ENCODE assay signal across 8 mouse cellular contexts in the genomic region with DNA sequence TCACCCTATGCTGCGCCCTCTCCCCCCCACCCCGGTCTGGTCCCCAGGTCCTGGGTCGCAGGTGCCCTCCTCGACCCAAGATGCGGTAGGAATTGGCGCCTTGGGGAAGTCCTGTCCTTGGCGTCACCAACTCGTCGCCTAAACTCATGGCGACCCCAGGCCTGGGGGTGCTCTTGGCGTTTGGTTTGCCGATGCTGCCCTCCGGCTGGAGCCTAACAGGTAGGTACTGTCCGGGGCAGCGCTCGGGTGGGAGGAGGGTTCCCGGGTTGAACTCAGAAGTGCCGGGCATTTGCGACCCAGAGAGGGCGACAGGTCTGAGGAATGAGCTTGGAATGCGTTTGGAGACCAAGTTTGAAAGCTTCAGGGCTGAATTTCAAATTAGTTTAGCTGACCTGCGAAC. TPM values are rescaled to one million over a fixed set of nuclear protein-coding genes. Genes with fewer than 3 reads are reported as not detected.
A peak's percentile ranks its signal among the peaks of the same experiment; 100 is the strongest.
DNase-seq lines count a peak whose midpoint lies in the region; ATAC-seq and TF ChIP-seq lines count a peak whose summit lies in the region.

No protein-coding gene starts in this region.

- H3K9ac ChIP-seq in heart, embryonic 16.5 days (ENCODE audit: low read length), result 0 out of 2 replicates have a peak overlapping the region, but pooled peaks have one; percentile 6
- H3K9ac ChIP-seq in hindbrain, embryonic 12.5 days, result no peak overlapping the region
- peak overlapping the region; percentile 50 for H3K9ac ChIP-seq in liver, embryonic 16.5 days (ENCODE audit: low read depth, low read length)

- 3% methylated on average over 22 of the region's 22 CpGs for WGBS in heart, embryonic 16.5 days
- WGBS in hindbrain, embryonic 12.5 days, result under 1% methylated on average over 22 of the region's 22 CpGs
- WGBS in liver, embryonic 16.5 days (ENCODE audit: insufficient replicate concordance), result 2% methylated on average over 22 of the region's 22 CpGs

- no peak for TF ChIP-seq POLR2A in bone marrow macrophage, adult 2 months (IDR thresholded peaks at IDR 0.05; ENCODE audit: borderline replicate concordance, low read depth, low read length)

- peaks cover 17% of the 10 kb centered on the region for H3K4me1 ChIP-seq in heart, embryonic 16.5 days (ENCODE audit: control insufficient read depth, insufficient read depth, low read length)
- peaks cover 7% of the 10 kb centered on the region for H3K4me1 ChIP-seq in bone marrow macrophage, adult 2 months (ENCODE audit: control insufficient read depth, insufficient read depth, low read length)
- H3K4me1 ChIP-seq in hindbrain, embryonic 12.5 days, result peaks cover 25% of the 10 kb centered on the region
- H3K4me1 ChIP-seq in liver, embryonic 16.5 days (ENCODE audit: control insufficient read depth, low read depth, low read length), result peaks cover 24% of the 10 kb centered on the region

- intact Hi-C loops in heart, postnatal 36 days (cut with DNase I), result loop anchor here (10.0 kb wide), 1 partner anchor 272 kb away; no protein-coding TSS in a partner anchor

- peak overlapping the region; percentile 57 for H3K4me2 ChIP-seq in heart, embryonic 16.5 days (ENCODE audit: low read depth, low read length)
- H3K4me2 ChIP-seq in hindbrain, embryonic 12.5 days (replicated peaks), result peak overlapping the region; percentile 36
- H3K4me2 ChIP-seq in liver, embryonic 16.5 days (ENCODE audit: low read depth, low read length), result peak overlapping the region; percentile 51

- no peak for ATAC-seq in heart, embryonic 16.5 days (replicated peaks; ENCODE audit: extremely low read depth, insufficient read depth, low FRiP score)
- ATAC-seq in hindbrain, embryonic 12.5 days (ENCODE audit: low FRiP score), result no peak
- no peak for ATAC-seq in liver, embryonic 16.5 days (ENCODE audit: low read depth)

- H3K27ac ChIP-seq in heart, embryonic 16.5 days (ENCODE audit: low read length), result no peak overlapping the region
- H3K27ac ChIP-seq in bone marrow macrophage, adult 2 months (ENCODE audit: insufficient read depth, low read depth, low read length), result no peak overlapping the region
- no peak overlapping the region for H3K27ac ChIP-seq in hindbrain, embryonic 12.5 days
- H3K27ac ChIP-seq in liver, embryonic 16.5 days (ENCODE audit: low read length), result peak overlapping the region; percentile 48; the same call in 1 of the 2 replicates

- H3K36me3 ChIP-seq in heart, embryonic 16.5 days (ENCODE audit: control insufficient read depth, insufficient read depth), result no peaks in the 10 kb centered on the region
- no peaks in the 10 kb centered on the region for H3K36me3 ChIP-seq in hindbrain, embryonic 12.5 days
- H3K36me3 ChIP-seq in liver, embryonic 16.5 days (ENCODE audit: control insufficient read depth, insufficient read depth), result no peaks in the 10 kb centered on the region

- H3K4me3 ChIP-seq in heart, embryonic 16.5 days (ENCODE audit: low read length), result peak overlapping the region; percentile 44
- H3K4me3 ChIP-seq in bone marrow macrophage, adult 2 months (ENCODE audit: insufficient read depth, low read length), result peak overlapping the region; percentile 25; the same call in 1 of the 2 replicates
- H3K4me3 ChIP-seq in hindbrain, embryonic 12.5 days, result peak overlapping the region; percentile 17
- H3K4me3 ChIP-seq in liver, embryonic 16.5 days (ENCODE audit: low read depth, low read length), result peak overlapping the region; percentile 57

- no peak for TF ChIP-seq CTCF in bone marrow macrophage, adult 2 months (IDR thresholded peaks at IDR 0.05; ENCODE audit: low read depth, low read length)

- H3K9me3 ChIP-seq in heart, embryonic 16.5 days (replicated peaks; ENCODE audit: control insufficient read depth, low read length), result no peaks in the 10 kb centered on the region
- no peaks in the 10 kb centered on the region for H3K9me3 ChIP-seq in hindbrain, embryonic 12.5 days (replicated peaks)
- no peaks in the 10 kb centered on the region for H3K9me3 ChIP-seq in liver, embryonic 16.5 days (replicated peaks; ENCODE audit: control insufficient read depth, low read length)

- no peak for DNase-seq in heart, postnatal 36 days
- DNase-seq in spleen, adult 18-20 months, result no peak
- DNase-seq in frontal cortex, postnatal 10 days (ENCODE audit: low spot score in 2 of 2), result no peak
- DNase-seq in spleen, postnatal 10 days (ENCODE audit: low spot score in 2 of 2), result no peak

- peaks cover 31% of the 10 kb centered on the region for H3K27me3 ChIP-seq in heart, embryonic 16.5 days (ENCODE audit: control insufficient read depth, insufficient read depth, low read length)
- peaks cover 50% of the 10 kb centered on the region for H3K27me3 ChIP-seq in hindbrain, embryonic 12.5 days
- peaks cover 45% of the 10 kb centered on the region for H3K27me3 ChIP-seq in liver, embryonic 16.5 days (ENCODE audit: control insufficient read depth, insufficient read depth, low read depth, low read length)

RNA-seq across cellular contexts. Expression of gene Slc25a23, which starts 2.9 kb away (rescaled TPM):
- polyA plus RNA-seq in heart, embryonic 16.5 days (2015; fragmentation: Nextera tagmentation; extraction: Ambion mirVana), result 14.7 and 17.0 TPM in 2 replicates
- total RNA-seq in heart, postnatal 36 days (2021), result 10 to 100 TPM; 58.1 to 69.8 TPM
- 15.9 and 19.0 TPM in 2 replicates for polyA plus RNA-seq in bone marrow macrophage, adult 2 months (2012; ENCODE audit: insufficient read depth, insufficient read length, missing spikeins)
- polyA plus RNA-seq in hindbrain, embryonic 12.5 days (2016; fragmentation: Nextera tagmentation; extraction: Ambion mirVana), result 18.7 and 22.5 TPM in 2 replicates
- 4.4 and 7.0 TPM in 2 replicates for polyA plus RNA-seq in liver, embryonic 16.5 days (2015; fragmentation: Nextera tagmentation; extraction: Ambion mirVana)

RNA-seq across cellular contexts. Expression of gene Crb3, which starts 3.6 kb away (rescaled TPM):
- 1.1 and 4.8 TPM in 2 replicates for polyA plus RNA-seq in heart, embryonic 16.5 days (2015; fragmentation: Nextera tagmentation; extraction: Ambion mirVana)
- under 1 TPM in 1 of 2 experiments, not detected in 1; 0.35 TPM for total RNA-seq in heart, postnatal 36 days (2021)
- polyA plus RNA-seq in bone marrow macrophage, adult 2 months (2012; ENCODE audit: insufficient read depth, insufficient read length, missing spikeins), result not detected in 2 replicates
- 2.7 and 3.8 TPM in 2 replicates for polyA plus RNA-seq in hindbrain, embryonic 12.5 days (2016; fragmentation: Nextera tagmentation; extraction: Ambion mirVana)
- polyA plus RNA-seq in liver, embryonic 16.5 days (2015; fragmentation: Nextera tagmentation; extraction: Ambion mirVana), result 12.1 and 13.1 TPM in 2 replicates

RNA-seq across cellular contexts. Expression of gene Dennd1c, which starts 15.8 kb away (rescaled TPM):
- 2.2 and 4.1 TPM in 2 replicates for polyA plus RNA-seq in heart, embryonic 16.5 days (2015; fragmentation: Nextera tagmentation; extraction: Ambion mirVana)
- total RNA-seq in heart, postnatal 36 days (2021), result 1 to 10 TPM; 1.4 to 2.0 TPM
- polyA plus RNA-seq in bone marrow macrophage, adult 2 months (2012; ENCODE audit: insufficient read depth, insufficient read length, missing spikeins), result 145 and 164 TPM in 2 replicates
- polyA plus RNA-seq in hindbrain, embryonic 12.5 days (2016; fragmentation: Nextera tagmentation; extraction: Ambion mirVana), result 3.2 and 3.7 TPM in 2 replicates
- polyA plus RNA-seq in liver, embryonic 16.5 days (2015; fragmentation: Nextera tagmentation; extraction: Ambion mirVana), result 4.0 and 4.3 TPM in 2 replicates

RNA-seq across cellular contexts. Expression of gene Slc25a41, which starts 21.1 kb away (rescaled TPM):
- polyA plus RNA-seq in heart, embryonic 16.5 days (2015; fragmentation: Nextera tagmentation; extraction: Ambion mirVana), result not detected in 2 replicates
- total RNA-seq in heart, postnatal 36 days (2021), result not detected
- not detected in 2 replicates for polyA plus RNA-seq in bone marrow macrophage, adult 2 months (2012; ENCODE audit: insufficient read depth, insufficient read length, missing spikeins)
- not detected in 2 replicates for polyA plus RNA-seq in hindbrain, embryonic 12.5 days (2016; fragmentation: Nextera tagmentation; extraction: Ambion mirVana)
- not detected in 2 replicates for polyA plus RNA-seq in liver, embryonic 16.5 days (2015; fragmentation: Nextera tagmentation; extraction: Ambion mirVana)

RNA-seq across cellular contexts. Expression of gene Tubb4a, which starts 25.0 kb away (rescaled TPM):
- 5.7 and 6.9 TPM in 2 replicates for polyA plus RNA-seq in heart, embryonic 16.5 days (2015; fragmentation: Nextera tagmentation; extraction: Ambion mirVana)
- 1 to 10 TPM; 1.8 to 1.9 TPM for total RNA-seq in heart, postnatal 36 days (2021)
- 0.59 and 0.91 TPM in 2 replicates for polyA plus RNA-seq in bone marrow macrophage, adult 2 months (2012; ENCODE audit: insufficient read depth, insufficient read length, missing spikeins)
- polyA plus RNA-seq in hindbrain, embryonic 12.5 days (2016; fragmentation: Nextera tagmentation; extraction: Ambion mirVana), result 197 and 227 TPM in 2 replicates
- polyA plus RNA-seq in liver, embryonic 16.5 days (2015; fragmentation: Nextera tagmentation; extraction: Ambion mirVana), result 0.36 and 0.60 TPM in 2 replicates

Comparison
In these comparisons a context has a peak if more than half of its experiments do, and no peak if none do; other contexts are left out.
1. RNA of gene Dennd1c, which starts 15.8 kb away (polyA plus RNA-seq): 145 to 164 TPM in bone marrow macrophage, adult 2 months; 2.2 to 4.1 TPM in heart, embryonic 16.5 days, 4.0 to 4.3 TPM in liver, embryonic 16.5 days and 3.2 to 3.7 TPM in hindbrain, embryonic 12.5 days; every median in the first group is over 10 times any median in the second.
2. Peak in every context shown above with its lines, with median percentiles within 50 percentile points of each other: H3K4me2 ChIP-seq and H3K4me3 ChIP-seq.